Mouse (Mus musculus) liver, postnatal 0 days (tissue): ENCODE measurements at regions not wholly inside any gene's neighbourhood (a gene's known extent, or its start where the extent isn't known, plus 50 kb on each side); places are given as distances from the start of the nearest gene placed in this dataset.

Experiments
- CTCF ChIP-seq: sonication (generic); IDR thresholded peaks from 2 replicates; pipeline ENCODE4 v1.5.1; 2016; ENCODE audit warnings: antibody characterized with exemption, low read depth
- EP300 ChIP-seq: IDR thresholded peaks from 2 replicates; pipeline ENCODE4 v1.6.1; 2016; ENCODE audit warnings: antibody characterized with exemption, low read depth, mild to moderate bottlenecking

GRCm38 (mm10) chr4:142890711-142891110 is 322.1 kb downstream of the Prdm2 start:
- TF ChIP-seq CTCF (no peak), EP300 (no peak)
